ENCODE assay signal across 10 mouse cellular contexts in genomic region chr15:80572291-80572690, GRCm38 (mm10). TPM values are rescaled to one million over a fixed set of nuclear protein-coding genes. Genes with fewer than 3 reads are reported as not detected.
DNase-seq lines count a peak whose midpoint lies in the region; ATAC-seq and TF ChIP-seq lines count a peak whose summit lies in the region.
"Had no signal": no experiment of that assay in that cellular context is flagged by ENCODE, and none has a peak within 500 bp of the region (broad histone marks: within the 10 kb centered on the region; RNA-seq: fewer than 3 reads in every experiment).

Grap2 (plus strand) TSS chr15:80572594.

- no peak within 1 kb of the TSS for H3K9ac ChIP-seq in liver, embryonic 15.5 days
- H3K9ac ChIP-seq in midbrain, postnatal 0 days (replicated peaks; ENCODE audit: low read length, poor library complexity, severe bottlenecking): no peak within 1 kb of the TSS
- H3K9ac ChIP-seq: liver, embryonic 14.5 days had no signal

- no peak within 1 kb of the TSS for H3K27ac ChIP-seq in bone marrow macrophage, adult 2 months (ENCODE audit: insufficient read depth, low read depth, low read length)
- H3K27ac ChIP-seq in liver, embryonic 15.5 days (replicated peaks): no peak within 1 kb of the TSS
- H3K27ac ChIP-seq in midbrain, postnatal 0 days (ENCODE audit: low read depth, low read length): no peak within 1 kb of the TSS
- H3K27ac ChIP-seq: liver, embryonic 14.5 days had no signal

- 0 out of 2 replicates have a peak within 1 kb of the TSS, but pooled peaks have one; percentile 6 for H3K4me2 ChIP-seq in liver, embryonic 15.5 days
- H3K4me2 ChIP-seq in midbrain, postnatal 0 days (ENCODE audit: low read depth, low read length, poor library complexity, severe bottlenecking): no peak within 1 kb of the TSS

- peaks cover 84% of the 10 kb centered on the region for H3K27me3 ChIP-seq in liver, embryonic 15.5 days
- no peaks in the 10 kb centered on the region for H3K27me3 ChIP-seq in midbrain, postnatal 0 days (ENCODE audit: insufficient read depth, low read length)

- no peak for TF ChIP-seq CTCF in bone marrow macrophage, adult 2 months (IDR thresholded peaks at IDR 0.05; ENCODE audit: low read depth, low read length)
- no peak for TF ChIP-seq CTCF in midbrain, postnatal 0 days (IDR thresholded peaks at IDR 0.05)

- peak; percentile 65 to 74 for DNase-seq in spleen, adult 18-20 months
- DNase-seq in ovary, postnatal 36 days (ENCODE audit: low spot score): no peak
- no peak for DNase-seq in cerebellum, postnatal 36 days
- no peak for DNase-seq in adrenal gland, adult 18-20 months (ENCODE audit: low spot score in 2 of 2)
- no peak for DNase-seq in midbrain, postnatal 0 days (ENCODE audit: low spot score)
- DNase-seq: right cerebral cortex, postnatal 14 days had no signal

- peaks cover 3% of the 10 kb centered on the region; the same call in 1 of the 2 replicates for H3K4me1 ChIP-seq in bone marrow macrophage, adult 2 months (ENCODE audit: control insufficient read depth, insufficient read depth, low read length)
- H3K4me1 ChIP-seq in liver, embryonic 15.5 days (replicated peaks): no peaks in the 10 kb centered on the region
- H3K4me1 ChIP-seq in midbrain, postnatal 0 days (ENCODE audit: insufficient read depth, low read length): 0 out of 2 replicates have a peak, but pooled peaks cover 2% of the 10 kb centered on the region

- 15% methylated on average over 12 of the region's 12 CpGs for WGBS in liver, embryonic 15.5 days (ENCODE audit: insufficient replicate concordance)
- 67% methylated on average over 12 of the region's 12 CpGs for WGBS in midbrain, postnatal 0 days

- no peaks in the 10 kb centered on the region for H3K36me3 ChIP-seq in liver, embryonic 15.5 days (replicated peaks)
- H3K36me3 ChIP-seq in midbrain, postnatal 0 days (ENCODE audit: insufficient read depth, low read length): no peaks in the 10 kb centered on the region

- ATAC-seq in CD4-positive, CD25-positive, alpha-beta regulatory T cell, adult 4 months: peak; percentile 91
- ATAC-seq in liver, embryonic 15.5 days (ENCODE audit: insufficient read depth): no peak
- no peak for ATAC-seq in midbrain, postnatal 0 days (ENCODE audit: low FRiP score)

- no peaks in the 10 kb centered on the region for H3K9me3 ChIP-seq in liver, embryonic 15.5 days (replicated peaks)
- no peaks in the 10 kb centered on the region for H3K9me3 ChIP-seq in midbrain, postnatal 0 days (ENCODE audit: low read length)

- no peak for TF ChIP-seq POLR2A in bone marrow macrophage, adult 2 months (IDR thresholded peaks at IDR 0.05; ENCODE audit: borderline replicate concordance, low read depth, low read length)

- H3K4me3 ChIP-seq in bone marrow macrophage, adult 2 months (ENCODE audit: insufficient read depth, low read length): peak within 1 kb of the TSS; percentile 41
- H3K4me3 ChIP-seq in liver, embryonic 15.5 days (replicated peaks): no peak within 1 kb of the TSS
- H3K4me3 ChIP-seq in midbrain, postnatal 0 days (ENCODE audit: low read depth, low read length): no peak within 1 kb of the TSS

RNA-seq across cellular contexts. Expression of gene Grap2, which starts in this region (rescaled TPM):
- polyA plus RNA-seq in CD4-positive, CD25-positive, alpha-beta regulatory T cell, adult 4 months (2017; shearing (Covaris generic)): 10 to 100 TPM; 37.7 to 55.0 TPM
- polyA plus RNA-seq in bone marrow macrophage, adult 2 months (2012; ENCODE audit: insufficient read depth, insufficient read length, missing spikeins): 1.9 and 2.0 TPM in 2 replicates
- 16.8 and 23.3 TPM in 2 replicates for polyA plus RNA-seq in liver, embryonic 15.5 days (2015; fragmentation: Nextera tagmentation; extraction: Ambion mirVana)
- total RNA-seq in adrenal gland, adult 18-20 months (2021): 1 to 10 TPM in 1 of 2 experiments, under 1 TPM in 1; 0.70 to 1.6 TPM
- 0.19 and 0.66 TPM in 2 replicates for total RNA-seq in midbrain, postnatal 0 days (2014; rRNA removed)
- 0.07 TPM in 1 of 2 replicates, not detected in the other for polyA plus RNA-seq in midbrain, postnatal 0 days (2015; fragmentation: Nextera tagmentation; extraction: Ambion mirVana)

Comparison
In these comparisons a context has a peak if more than half of its experiments do, and no peak if none do; other contexts are left out.
1. DNase-seq: peak in spleen, adult 18-20 months (2 of 2); none in ovary, postnatal 36 days (single experiment), cerebellum, postnatal 36 days (0 of 2), adrenal gland, adult 18-20 months (0 of 2) and midbrain, postnatal 0 days (single experiment).